Mouse (Mus musculus) layer of hippocampus, adult 8-10 months (tissue): ENCODE data around the gene Oog2. TPM values are rescaled to one million over a fixed set of nuclear protein-coding genes. Genes with fewer than 3 reads are reported as not detected.
"Not testable (repeated sequence)": the region's sequence is repeated elsewhere in the genome, so short reads cannot be mapped to it uniquely, and the experiment has no call there.

Source experiments
- DNase-seq, 2 experiments: peaks; one replicate each; pipeline ENCODE4 v3.0.0; 2022; ENCODE audit warnings: low spot score in 2 of 2
- total RNA-seq, 4 experiments: library from RNA; stranded (reverse); gene quantifications; 2 replicates each; pipeline ENCODE4 v1.2.4; 2022

Oog2 gene
- total RNA-seq: not detected

GRCm38 (mm10) chr4:144190419-144190818 lies at the start of gene Oog2:
TSS of gene Oog2 (plus strand) at chr4:144190719.
- DNase-seq: no peak

- no peak for DNase-seq
Observed at GRCm38 (mm10) chr4:144162563-144162962, 28.0 kb upstream of the Oog2 start, which contains the start of gene Oog3. TSS of gene Oog3 (minus strand) at chr4:144162663.

GRCm38 (mm10) chr4:144213218-144213617 lies 22.7 kb downstream of the Oog2 start, which contains the start of gene C87977:
TSS of gene C87977 (minus strand) at chr4:144213318.
- DNase-seq: not testable (repeated sequence)

Other genes with a start within 250 kb of the Oog2 start
- not detected for gene Pramef25, start 239.7 kb upstream of the Oog2 start, total RNA-seq
- gene Gm13101, start 223.8 kb upstream of the Oog2 start, total RNA-seq: not detected
- not detected for gene Pramef17, start 196.3 kb upstream of the Oog2 start, total RNA-seq
- not detected for gene Pramel4, start 131.6 kb upstream of the Oog2 start, total RNA-seq
- not detected for gene Gm13102, start 84.2 kb upstream of the Oog2 start, total RNA-seq
- gene Oog3, start 28.1 kb upstream of the Oog2 start, total RNA-seq: not detected
- not detected for gene C87977, start 22.6 kb downstream of the Oog2 start, total RNA-seq
- not detected for gene Pramel5, start 89.8 kb downstream of the Oog2 start, total RNA-seq
- gene Gm13128, start 139.5 kb downstream of the Oog2 start, total RNA-seq: not detected
- gene Gm13119, start 167.2 kb downstream of the Oog2 start, total RNA-seq: not detected
- not detected for gene Pramef20, start 187.2 kb downstream of the Oog2 start, total RNA-seq
- not detected for gene Pramef12, start 217.7 kb downstream of the Oog2 start, total RNA-seq
- gene 1700012P22Rik, start 248.1 kb downstream of the Oog2 start, total RNA-seq: not detected